Mouse (Mus musculus) megakaryocyte-erythroid progenitor cell, adult 5-6 weeks (primary cell): ENCODE results near the gene Fbxl4. TPM values are rescaled to one million over a fixed set of nuclear protein-coding genes. Genes with fewer than 3 reads are reported as not detected.
A peak's percentile ranks its signal among the peaks of the same experiment; 100 is the strongest.
"Not testable (repeated sequence)": the region's sequence is repeated elsewhere in the genome, so short reads cannot be mapped to it uniquely, and the experiment has no call there.

Experiments used
- ATAC-seq: replicated peaks from 2 replicates; pipeline ENCODE4 v1.8.0; 2016; ENCODE audit warnings: mild to moderate bottlenecking, inconsistent platforms; ENCODE audit not compliant: severe bottlenecking, poor library complexity, low FRiP score, low TSS enrichment
- total RNA-seq, 2 experiments: library from RNA; stranded (forward) in 1 of 2; stranded (reverse) in 1 of 2; fragments of 200-1000, 215-1000 nt in 1 of 2; fragments of >200 nt in 1 of 2; fragmentation: Nextera tagmentation in 1 of 2; gene quantifications; 2 replicates each; pipeline ENCODE4 v1.2.3; 2014 to 2017

Gene Fbxl4
- 11.6 and 14.5 TPM in 2 replicates for total RNA-seq (2014; fragmentation: Nextera tagmentation)
- total RNA-seq (2017), result 4.7 and 12.8 TPM in 2 replicates

DNA sequence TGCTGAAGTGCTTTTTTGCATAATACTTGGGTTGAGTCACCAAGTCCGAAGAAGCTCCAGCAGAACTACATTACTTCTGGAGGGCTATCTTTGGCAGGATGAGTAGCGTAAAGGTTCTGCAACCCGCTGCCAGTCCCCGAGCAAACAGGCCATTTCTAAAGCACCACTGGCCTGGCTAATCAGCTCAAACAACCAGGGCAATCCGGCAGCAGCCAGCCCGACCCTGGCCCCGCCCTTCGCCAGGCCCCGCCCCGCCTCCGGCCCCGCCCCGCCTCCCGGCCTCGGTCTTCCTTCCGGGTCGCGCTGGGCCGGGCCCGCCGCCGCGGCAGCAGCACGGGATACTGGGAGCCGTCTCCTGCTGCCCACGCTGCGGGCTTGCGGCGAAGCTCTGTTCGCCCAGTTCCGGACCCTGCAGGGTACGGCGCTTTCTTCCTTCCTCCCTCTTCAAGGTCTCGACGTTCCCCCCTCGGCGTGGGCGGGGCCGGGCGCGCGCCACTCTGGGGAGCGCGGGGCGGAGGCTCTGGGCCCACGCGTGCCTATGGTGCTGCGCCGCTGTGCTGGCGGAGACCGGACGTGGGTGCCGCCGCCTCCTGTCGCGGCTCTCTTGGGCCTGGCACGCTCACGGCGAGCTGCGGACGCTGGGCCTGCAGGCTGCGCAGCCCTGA is at the start of gene Fbxl4:
TSS of gene Fbxl4 (plus strand) at position 278 of the 665 bp plus-strand sequence.
- peak; percentile 89 for ATAC-seq

DNA sequence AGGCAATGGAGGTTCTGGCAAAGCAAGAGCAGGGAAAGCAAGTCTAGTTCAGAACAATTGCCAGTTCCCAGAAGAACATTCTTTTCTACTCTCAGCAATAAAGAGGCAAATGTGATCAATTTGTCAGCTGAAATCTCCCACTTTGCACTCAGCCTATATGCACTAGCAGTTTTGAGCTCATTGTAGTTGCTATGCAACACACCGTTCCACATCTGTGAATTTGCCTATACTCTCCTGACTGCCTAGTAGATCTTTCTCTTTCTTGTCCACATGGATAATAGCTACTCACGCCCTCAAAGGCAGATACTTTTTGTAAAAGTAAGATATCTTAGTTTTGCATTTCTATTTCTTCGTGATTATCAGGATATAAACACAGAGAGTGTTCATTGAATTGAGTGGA is 42.8 kb upstream of the Fbxl4 start:
- no peak for ATAC-seq

DNA sequence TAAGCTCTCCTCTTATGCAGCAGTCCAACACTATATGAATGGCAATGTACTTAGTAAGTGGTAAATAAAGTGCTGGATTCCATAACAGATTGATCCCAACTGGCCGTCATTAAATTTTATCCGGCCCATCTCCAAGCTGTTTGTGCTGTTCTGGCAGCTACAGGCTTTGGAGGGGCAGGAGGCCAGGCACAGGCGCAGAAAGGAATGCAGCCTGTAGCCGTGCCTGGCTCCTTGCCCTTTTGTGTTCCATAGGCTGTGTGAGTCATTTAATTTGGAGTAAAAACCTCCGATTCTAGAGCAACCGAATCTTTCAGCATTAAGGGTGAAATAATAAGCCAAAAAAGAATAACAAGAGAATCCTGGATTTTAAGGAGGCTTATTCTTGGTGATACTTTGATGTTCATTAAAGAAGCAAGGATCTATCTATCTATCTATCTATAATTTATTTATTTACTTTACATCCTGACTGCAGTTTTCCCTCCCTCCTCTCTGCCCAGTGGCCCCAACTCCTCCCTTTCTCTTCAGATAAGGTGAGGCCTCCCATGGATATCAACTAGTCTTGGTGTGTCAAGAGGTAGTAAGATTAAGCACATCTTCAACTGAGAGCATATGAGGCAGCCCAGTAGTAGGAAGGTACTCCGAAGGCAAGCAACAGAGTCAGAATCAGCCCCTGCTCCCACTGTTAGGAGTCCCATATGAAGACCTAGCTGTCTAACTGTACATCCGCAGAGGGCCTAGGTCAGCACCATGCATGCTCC is 14.3 kb upstream of the Fbxl4 start:
- no peak for ATAC-seq

DNA sequence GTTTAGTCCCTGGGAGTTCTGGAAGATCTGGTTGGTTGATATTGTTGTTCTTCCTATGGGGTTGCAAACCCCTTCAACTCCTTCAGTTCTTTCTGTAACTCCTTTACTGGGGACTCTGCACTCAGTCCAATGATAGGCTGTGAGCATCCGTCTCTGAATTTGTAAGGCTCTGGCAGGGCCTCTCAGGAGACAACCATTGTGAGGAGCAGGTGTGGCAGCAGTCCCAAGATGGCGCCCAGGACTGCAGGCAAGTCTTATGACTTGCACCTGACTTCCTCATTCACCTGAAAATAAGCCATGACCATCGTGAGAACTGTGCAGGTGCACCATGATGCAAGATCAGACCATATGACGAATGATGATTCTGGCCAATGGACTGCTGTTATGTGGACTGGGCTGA is 8.3 kb upstream of the Fbxl4 start:
- ATAC-seq, result not testable (repeated sequence)

DNA sequence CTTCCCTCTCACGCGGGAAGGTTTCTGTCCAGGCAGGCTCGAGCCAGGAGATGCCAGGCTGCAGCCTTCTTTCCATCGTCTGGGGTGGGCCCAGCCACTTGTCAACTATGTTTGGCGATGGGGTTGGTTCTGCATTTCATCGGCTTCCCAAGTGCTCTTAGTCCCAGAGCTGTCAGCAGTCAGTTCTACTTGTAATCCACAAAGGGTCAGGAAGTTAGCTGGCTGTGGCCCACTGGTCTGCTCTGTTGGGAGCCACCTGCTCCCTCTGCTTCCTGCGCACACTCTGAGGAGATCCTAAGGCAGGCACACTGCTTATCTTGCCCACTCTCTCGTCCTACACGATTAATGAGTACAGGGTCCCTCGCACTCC is 573 bp downstream of the Fbxl4 start:
- peak; percentile 62 for ATAC-seq

DNA sequence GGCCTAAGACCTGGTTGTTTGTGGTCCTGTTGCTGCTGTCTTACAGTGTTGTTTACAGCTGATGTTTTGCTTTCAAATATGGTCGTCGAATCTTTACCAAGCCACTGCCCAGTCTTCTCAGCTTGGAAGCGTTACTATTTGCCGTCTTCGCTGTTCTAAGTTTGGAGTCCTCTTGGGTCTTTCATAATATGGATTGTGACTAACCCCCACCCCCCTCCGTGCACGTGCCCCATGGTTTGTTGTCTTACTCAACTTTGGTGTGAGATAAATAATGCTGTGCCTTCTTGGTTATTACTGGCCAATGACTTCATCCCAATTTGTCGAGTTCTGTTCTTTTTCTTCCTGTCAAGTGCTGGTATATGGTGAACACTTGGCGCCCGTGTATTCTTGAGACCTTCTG is 1.1 kb downstream of the Fbxl4 start:
- no peak for ATAC-seq

DNA sequence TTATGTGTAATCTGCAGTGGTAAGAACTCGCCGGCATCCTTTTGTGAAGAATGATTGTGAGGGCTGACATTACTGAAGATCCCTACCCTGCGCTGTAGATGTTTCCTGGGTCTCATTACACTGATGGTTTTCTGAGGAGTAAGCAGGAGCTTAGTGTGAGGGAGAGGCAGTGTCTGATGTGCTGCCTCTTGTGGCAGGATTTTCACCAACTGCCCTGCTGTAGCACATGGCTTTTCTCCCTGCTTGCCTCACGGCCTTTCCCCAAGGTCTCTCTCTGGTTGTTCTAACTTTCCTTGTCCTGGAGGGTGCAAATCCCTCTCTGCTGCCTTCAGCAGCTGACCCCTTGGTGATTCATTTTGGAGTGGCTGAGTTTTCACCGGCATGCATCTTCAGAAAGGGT is 10.0 kb downstream of the Fbxl4 start:
- 0 out of 2 replicates have a peak, but pooled peaks have one; percentile 47 for ATAC-seq

DNA sequence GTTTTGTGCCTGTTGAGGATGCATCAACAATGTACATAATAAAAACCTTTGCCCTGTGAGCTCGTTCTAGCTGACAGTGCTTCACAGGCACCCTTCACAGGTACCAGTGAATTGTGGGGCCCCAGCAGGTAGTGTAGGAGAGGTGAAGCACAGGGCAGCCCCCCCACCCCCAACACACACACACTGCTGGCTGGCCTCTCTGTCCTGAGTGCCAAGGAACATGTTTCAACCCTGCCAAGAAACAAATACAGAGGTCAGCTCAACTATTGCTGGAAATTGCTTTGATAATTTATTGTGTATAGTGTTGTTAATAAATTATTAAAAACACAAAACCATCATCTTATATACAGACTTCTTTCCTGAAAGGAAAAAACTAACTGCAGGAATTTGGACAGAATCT is 21.2 kb downstream of the Fbxl4 start:
- no peak for ATAC-seq

DNA sequence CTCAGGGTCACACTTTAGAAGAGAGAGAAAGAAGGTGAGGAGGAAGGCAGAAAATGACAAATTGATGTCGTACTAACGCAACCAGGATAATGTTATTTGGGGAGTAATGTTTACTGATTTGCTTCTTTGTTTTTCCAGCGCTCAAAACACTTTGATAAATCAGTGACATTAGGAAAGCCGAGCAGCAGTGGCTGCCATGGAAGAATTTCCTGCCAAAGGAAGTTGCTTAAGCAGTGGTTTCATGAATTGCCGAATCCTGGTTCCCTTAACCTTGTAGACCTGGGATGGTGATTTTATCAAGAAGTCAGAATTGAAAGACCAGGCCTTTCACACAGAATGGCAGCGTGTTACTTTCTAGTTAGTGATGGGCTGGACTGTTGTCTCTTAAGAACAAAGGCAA is 23.3 kb downstream of the Fbxl4 start:
- ATAC-seq, result no peak

DNA sequence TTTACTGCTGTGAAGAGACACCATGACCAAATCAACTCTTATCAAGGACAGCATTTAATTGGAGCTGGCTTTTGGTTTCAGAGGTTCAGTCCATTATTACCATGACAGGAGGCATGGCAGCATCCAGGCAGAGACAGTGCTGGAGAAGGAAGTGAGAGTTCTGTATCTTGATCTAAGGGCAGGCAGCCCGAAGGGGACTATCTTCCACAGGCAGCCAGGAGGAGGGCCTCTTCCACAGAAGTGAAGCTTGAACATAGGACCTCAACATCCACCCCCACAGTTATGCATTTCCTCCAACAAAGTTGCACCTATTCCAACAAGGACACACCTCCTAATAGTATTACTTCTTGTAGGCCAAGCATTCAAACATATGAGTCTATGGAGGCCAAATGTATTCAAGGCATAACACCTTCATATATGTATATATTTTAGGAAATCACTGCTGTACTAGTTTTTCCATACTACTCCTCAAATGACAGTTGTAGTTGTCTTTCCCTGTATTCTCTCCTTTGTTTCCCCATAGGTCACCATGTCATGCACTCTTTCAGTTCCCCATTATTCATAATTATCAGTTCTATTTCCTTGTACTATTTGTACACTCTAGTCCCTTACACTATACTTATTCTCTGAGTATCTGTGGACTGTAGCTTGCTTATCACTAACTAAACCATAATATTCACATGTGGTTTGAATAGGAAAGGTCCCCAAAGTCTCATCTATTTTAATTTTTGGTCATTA is 26.4 kb downstream of the Fbxl4 start:
- no peak for ATAC-seq

DNA sequence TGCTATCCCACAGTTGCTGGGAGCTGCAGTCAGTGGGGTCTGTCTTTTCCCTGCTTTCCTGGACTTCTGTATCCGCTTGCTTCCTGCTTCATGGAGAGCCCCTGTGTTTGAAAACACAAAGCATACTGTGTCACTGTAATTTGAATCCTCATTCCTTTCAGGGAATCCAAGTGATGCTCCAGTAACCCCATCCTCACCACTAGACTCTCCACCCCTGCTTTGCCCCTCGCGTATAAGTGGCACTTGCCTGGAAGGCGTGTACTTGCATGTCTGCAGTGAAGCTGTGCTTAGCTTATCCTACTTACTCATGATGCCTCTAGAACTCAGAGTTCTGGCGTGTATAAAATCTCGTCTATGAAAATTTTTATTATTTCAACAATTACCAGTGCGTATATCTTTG is 32.7 kb downstream of the Fbxl4 start:
- ATAC-seq, result no peak

DNA sequence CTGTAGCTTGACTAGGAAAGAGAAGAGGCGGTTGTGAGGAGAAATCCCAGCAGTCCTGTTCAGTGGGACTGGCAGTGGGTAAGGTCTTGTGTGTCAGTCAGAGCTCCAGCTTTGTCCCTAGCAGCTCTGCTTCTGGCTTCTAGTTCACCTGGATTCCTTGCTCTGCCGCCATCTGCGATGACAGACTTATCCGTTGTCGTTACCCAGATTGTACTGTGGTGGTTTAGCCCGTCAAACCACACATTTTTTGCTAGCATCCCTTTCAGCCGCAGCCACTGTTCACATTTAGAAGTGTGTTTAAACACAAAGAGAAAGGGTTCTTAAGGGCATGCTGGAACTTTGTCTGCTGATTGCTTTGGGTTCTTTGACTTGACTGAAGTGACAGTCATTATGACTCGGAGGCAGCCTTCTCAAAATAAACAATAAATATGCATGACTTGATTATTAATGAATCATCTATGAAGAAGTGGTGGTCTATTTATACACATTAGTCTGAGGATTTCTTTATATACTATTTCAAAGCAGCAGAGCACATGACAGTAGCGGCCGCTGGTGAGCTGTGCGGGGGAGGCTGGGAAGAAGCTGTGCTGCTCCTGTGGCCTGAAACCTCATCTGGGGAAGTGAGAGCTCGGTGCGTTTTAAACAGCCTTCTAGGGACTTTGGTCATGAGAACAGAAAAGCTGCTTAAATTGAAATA is 35.6 kb downstream of the Fbxl4 start:
- ATAC-seq, result no peak

DNA sequence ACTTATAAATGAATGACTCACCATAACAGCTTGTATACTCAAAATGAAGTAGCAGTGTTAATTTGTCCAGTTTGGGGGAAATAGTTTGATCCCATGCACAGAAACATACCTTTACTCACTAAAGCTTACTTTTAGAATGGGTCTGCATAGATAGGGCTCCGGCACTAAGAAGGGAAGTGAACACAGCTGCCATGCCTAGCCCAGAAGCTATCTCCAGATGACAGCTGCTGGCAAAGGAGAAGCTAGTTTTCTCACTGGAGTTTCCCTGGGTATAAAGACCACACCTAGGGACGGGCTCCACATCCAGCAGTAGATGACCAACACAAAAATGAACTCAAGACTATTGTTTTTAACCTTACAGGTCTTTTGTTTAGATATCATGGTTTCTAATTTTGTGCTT is 38.1 kb downstream of the Fbxl4 start:
- peak; percentile 41; the same call in 1 of the 2 replicates for ATAC-seq

DNA sequence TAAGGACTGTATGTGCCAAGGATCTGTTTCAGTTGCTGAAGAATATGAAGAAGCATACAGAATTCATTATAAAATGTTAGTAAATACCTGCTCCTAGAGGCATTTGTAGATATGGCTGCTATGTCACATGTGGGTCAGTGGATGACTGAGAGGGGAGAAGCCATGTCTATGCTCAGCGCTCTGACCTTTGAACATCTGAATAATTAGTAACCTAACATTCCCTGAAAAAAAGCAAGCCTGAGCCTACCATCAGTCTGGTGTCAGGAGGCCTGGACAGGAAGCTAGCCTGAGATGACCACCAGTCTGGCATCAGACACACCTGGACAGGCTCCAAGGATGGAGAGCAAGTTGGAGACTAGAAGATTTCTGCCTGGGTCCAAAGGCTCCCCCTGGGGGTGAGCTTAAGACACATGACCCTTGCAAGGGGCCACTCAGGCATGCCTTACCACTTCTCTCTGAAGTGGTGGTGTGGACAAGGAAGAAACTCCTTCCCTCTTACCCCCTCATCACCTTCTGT is 39.2 kb downstream of the Fbxl4 start:
- no peak for ATAC-seq

DNA sequence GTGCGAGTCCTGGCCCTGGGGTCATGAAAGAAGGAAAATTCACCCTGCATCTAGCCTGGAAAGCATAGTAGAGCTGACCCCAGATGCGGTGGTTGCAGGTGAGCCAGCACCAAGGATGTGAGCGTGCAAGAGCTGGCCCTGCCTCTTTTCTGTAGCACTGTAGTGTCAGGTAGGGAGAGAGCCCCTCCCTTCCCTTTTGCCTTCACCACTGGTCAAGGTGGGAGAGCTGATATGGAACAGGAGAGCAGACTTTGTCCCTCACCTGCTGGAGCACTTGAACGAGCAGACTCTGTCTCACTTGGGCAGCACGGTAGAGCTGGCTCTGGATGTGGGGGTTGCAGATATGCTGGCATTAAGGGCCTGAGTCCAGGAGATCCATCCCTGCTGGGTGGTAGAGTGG is 39.7 kb downstream of the Fbxl4 start:
- no peak for ATAC-seq

DNA sequence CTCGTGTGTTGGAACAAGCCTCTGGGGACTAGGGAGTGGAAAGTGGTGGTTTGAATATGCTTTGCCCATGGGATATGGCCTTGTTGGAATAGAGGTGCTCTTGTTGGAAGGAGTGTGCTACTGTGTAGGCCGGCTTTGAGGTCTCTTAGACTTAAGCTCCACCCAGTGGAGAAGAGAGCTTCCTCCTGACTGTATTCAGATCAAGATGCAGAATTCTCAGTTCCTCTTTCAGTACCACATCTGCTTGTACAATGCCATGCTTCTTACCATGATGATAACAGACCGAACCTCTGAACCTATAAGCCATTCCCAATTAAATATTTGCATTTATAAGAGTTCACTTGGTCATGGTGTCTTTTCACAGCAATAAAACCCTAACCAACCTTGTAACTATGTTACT is 44.7 kb downstream of the Fbxl4 start:
- no peak for ATAC-seq

DNA sequence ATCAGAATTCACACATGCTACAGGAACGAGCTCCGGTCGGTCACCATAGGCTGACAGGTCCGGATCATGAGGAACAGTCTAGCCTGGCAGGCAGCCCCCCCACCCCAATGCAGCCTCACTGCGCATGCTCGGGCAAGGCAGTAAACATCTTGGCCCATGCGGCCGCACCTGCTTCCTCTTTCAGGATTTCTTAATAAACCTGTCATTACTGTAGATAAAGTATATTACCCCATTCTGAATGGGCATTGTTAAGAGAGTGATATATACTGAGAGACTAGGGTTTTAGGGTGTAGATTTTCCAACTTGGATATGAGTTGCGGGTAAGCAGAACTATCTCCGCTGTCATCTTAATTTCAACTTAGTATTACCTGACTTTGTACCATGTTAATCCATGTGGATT is 45.6 kb downstream of the Fbxl4 start:
- no peak for ATAC-seq

DNA sequence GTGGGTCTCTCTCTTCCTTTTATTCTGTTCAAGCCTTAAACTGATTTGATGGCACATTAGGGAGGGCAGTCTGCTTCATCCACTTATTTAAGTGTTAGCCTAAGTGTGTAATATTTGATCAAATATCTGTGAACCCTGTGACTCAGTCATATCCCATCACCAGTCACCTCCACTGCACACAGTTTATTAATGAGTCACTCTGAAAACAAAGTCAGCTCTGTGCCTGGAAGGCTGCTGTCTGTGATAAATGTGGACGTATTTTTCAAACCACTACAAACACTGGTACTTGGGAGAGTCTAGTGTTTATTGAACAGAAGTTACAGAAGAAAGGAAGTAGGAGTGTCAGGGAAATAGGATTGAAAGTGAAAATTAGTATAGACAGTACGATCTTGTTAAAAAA is 63.3 kb downstream of the Fbxl4 start:
- no peak for ATAC-seq

DNA sequence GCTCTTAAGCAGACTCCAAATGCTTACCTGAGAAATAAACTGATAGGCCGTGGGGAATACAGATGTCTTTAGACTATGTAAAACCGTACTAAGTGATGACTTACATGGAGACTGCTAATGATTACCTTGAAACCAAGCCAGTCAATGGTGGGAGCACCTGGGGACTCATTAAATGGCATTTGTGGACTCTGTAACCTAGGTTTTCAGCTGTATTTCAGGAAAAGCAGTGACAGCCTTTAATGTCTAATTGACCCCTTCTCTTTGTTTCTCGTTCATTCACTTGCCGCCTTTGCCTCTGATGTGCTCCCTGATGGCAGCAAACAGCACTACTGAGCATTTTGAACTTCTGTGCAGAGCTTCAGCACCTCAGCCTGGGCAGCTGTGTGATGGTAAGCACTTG is 65.1 kb downstream of the Fbxl4 start:
- ATAC-seq, result no peak

DNA sequence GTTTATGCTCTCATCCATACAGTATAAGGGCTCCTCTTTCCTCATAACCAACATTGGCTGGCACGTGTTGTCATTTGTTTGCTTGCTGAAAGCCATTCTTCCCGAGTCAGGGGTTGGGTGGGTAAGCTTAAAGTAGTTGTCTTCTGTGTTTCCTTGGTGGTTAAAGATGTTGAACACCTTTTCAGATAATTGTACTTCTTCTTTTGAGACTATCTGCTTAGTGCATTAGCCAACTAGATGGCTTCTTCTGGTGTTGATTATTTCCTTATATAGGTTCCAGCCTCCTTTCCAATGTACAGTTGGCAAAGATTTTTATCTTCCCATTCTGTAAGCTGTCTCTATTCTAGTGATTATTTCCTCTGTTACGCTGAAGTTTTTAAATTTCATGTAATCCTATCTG is 70.8 kb downstream of the Fbxl4 start:
- ATAC-seq, result no peak
